Mouse (Mus musculus): ENCODE data around the gene Lypd4.
A peak's percentile ranks its signal among the peaks of the same experiment; 100 is the strongest.
"Not testable (repeated sequence)": the region's sequence is repeated elsewhere in the genome, so short reads cannot be mapped to it uniquely, and the experiment has no call there.

The Lypd4 gene

GRCm38 (mm10) chr7:24869532-24870165 lies at the start of gene Lypd4, which contains the start of gene Dmrtc2:
Gene Lypd4, minus strand, starts transcription at chr7:24869941.
Gene Dmrtc2, plus strand, starts transcription at chr7:24870057.
- DNase-seq: no peak

GRCm38 (mm10) chr7:24918763-24919323 lies 49.1 kb upstream of the Lypd4 start:
- no peak for DNase-seq

GRCm38 (mm10) chr7:24912480-24912879 lies 42.7 kb upstream of the Lypd4 start:
- no peak for DNase-seq

- DNase-seq: peak; percentile 72
Observed at GRCm38 (mm10) chr7:24907211-24907748, 37.5 kb upstream of the Lypd4 start.

GRCm38 (mm10) chr7:24906551-24906950 lies 36.8 kb upstream of the Lypd4 start:
- DNase-seq: peak; percentile 31

GRCm38 (mm10) chr7:24904936-24905335 lies 35.2 kb upstream of the Lypd4 start:
- peak; percentile 84 for DNase-seq

GRCm38 (mm10) chr7:24904070-24904483 lies 34.3 kb upstream of the Lypd4 start:
- peak; percentile 99 for DNase-seq

- DNase-seq: no peak
Observed at GRCm38 (mm10) chr7:24903444-24903825, 33.7 kb upstream of the Lypd4 start.

- DNase-seq: peak; percentile 83
Observed at GRCm38 (mm10) chr7:24902630-24903443, 33.1 kb upstream of the Lypd4 start, which contains the start of gene Arhgef1. Gene Arhgef1, plus strand, starts transcription at chr7:24902912.

- no peak for DNase-seq
Observed at GRCm38 (mm10) chr7:24902264-24902629, 32.5 kb upstream of the Lypd4 start.

- peak; percentile 32 for DNase-seq
Observed at GRCm38 (mm10) chr7:24901842-24902241, 32.1 kb upstream of the Lypd4 start.

GRCm38 (mm10) chr7:24901114-24901513 lies 31.4 kb upstream of the Lypd4 start:
- no peak for DNase-seq

- DNase-seq: no peak
Observed at GRCm38 (mm10) chr7:24897959-24898358, 28.2 kb upstream of the Lypd4 start.

GRCm38 (mm10) chr7:24897224-24897623 lies 27.5 kb upstream of the Lypd4 start, which contains the start of gene Cd79a:
Gene Cd79a, plus strand, starts transcription at chr7:24897381.
- DNase-seq: no peak

GRCm38 (mm10) chr7:24896269-24896668 lies 26.5 kb upstream of the Lypd4 start:
- DNase-seq: no peak

GRCm38 (mm10) chr7:24895749-24896148 lies 26.0 kb upstream of the Lypd4 start:
- not testable (repeated sequence) for DNase-seq

GRCm38 (mm10) chr7:24892125-24892583 lies 22.4 kb upstream of the Lypd4 start:
- DNase-seq: no peak

GRCm38 (mm10) chr7:24891241-24892124 lies 21.7 kb upstream of the Lypd4 start:
- DNase-seq: no peak

- DNase-seq: peak; percentile 86
Observed at GRCm38 (mm10) chr7:24890281-24891216, 20.8 kb upstream of the Lypd4 start.

- DNase-seq: no peak
Observed at GRCm38 (mm10) chr7:24889431-24890220, 19.9 kb upstream of the Lypd4 start.
